Mouse (Mus musculus) bone marrow macrophage, adult 2 months (primary cell): Measurements from ENCODE around the gene Mrpl34.

Experiments used
- CTCF ChIP-seq: IDR thresholded peaks from 2 replicates; pipeline ENCODE4 v1.5.1; 2012; ENCODE audit warnings: low read depth, mild to moderate bottlenecking, low read length, moderate library complexity
- POLR2A ChIP-seq: IDR thresholded peaks from 2 replicates; pipeline ENCODE4 v1.6.1; 2012; ENCODE audit warnings: mild to moderate bottlenecking, low read depth, low read length, borderline replicate concordance

DNA sequence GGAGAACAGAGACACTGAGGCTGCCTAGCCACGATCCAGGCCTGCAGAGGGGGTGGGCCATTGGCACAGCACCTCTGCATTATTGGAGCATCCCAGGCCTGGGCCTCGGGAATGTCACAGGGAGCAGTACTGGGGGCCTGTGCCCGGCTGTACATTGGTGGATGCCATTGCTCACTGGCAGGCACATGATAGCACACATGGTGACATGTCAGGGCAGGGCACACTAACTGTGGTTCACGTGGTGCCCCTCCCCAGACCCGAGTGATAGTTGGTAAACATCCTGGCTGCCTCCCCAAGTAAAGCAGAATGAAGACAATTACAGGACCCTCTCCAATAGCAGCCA lies 6.1 kb downstream of the Mrpl34 start:
- TF ChIP-seq CTCF (no peak), POLR2A (no peak)
